Mouse (Mus musculus) brain, embryonic 14.5 days (tissue): ENCODE measurements around the gene Zfp69.

Experiments
- CTCF ChIP-seq: fragments of 200-500 bp; IDR thresholded peaks from 2 replicates; pipeline ENCODE4 v1.5.1; 2012; ENCODE audit warnings: inconsistent platforms, mild to moderate bottlenecking, moderate library complexity, borderline replicate concordance; ENCODE audit not compliant: insufficient read depth, insufficient read length; ENCODE audit errors: extremely low read depth
- POLR2A ChIP-seq: fragments of 200-500 bp; IDR thresholded peaks from 2 replicates; pipeline ENCODE4 v1.6.1; 2012; ENCODE audit warnings: mild to moderate bottlenecking, inconsistent platforms, borderline replicate concordance; ENCODE audit not compliant: poor library complexity, insufficient read depth, insufficient read length, severe bottlenecking; ENCODE audit errors: extremely low read depth

GRCm38 (mm10) chr4:120948938-120949337, 2.6 kb downstream of the Zfp69 start:
- TF ChIP-seq CTCF (no peak), POLR2A (no peak)
